Mouse (Mus musculus) retina, adult 2 months (tissue): ENCODE measurements around the gene Inpp5a.

Source experiments
- DNase-seq: peaks from one replicate; pipeline ENCODE4 v3.0.0-alpha.2; 2012; ENCODE audit warnings: low read depth, low spot score

Gene Inpp5a

GRCm38 (mm10) chr7:139439922-139440895 is 51.3 kb downstream of the Inpp5a start:
- DNase-seq, result no peak

DNA sequence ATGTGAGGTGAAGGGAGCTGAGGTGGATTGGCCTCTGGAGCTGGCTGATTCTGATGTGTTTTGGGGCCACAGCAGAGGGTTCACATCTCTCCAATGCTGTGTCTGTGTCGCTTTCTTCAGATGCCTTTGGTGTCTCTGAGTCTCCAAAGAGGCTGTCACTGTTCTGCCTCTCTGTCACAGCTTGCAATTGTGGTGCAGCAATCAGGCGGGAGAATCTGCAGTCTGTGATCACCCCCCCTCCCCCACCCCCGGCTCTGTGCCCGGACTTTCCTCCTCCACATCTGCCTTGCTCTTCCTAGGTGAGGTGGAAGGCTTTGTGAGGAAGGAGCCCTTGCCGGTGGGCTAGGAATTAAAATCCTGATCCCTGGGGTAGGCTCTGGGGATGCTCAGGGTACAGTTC is 52.1 kb downstream of the Inpp5a start:
- DNase-seq, result no peak

GRCm38 (mm10) chr7:139441761-139442211 is 52.9 kb downstream of the Inpp5a start:
- no peak for DNase-seq

- DNase-seq, result no peak
These were observed 56.7 kb downstream of the Inpp5a start for GRCm38 (mm10) chr7:139445621-139446020.

DNA sequence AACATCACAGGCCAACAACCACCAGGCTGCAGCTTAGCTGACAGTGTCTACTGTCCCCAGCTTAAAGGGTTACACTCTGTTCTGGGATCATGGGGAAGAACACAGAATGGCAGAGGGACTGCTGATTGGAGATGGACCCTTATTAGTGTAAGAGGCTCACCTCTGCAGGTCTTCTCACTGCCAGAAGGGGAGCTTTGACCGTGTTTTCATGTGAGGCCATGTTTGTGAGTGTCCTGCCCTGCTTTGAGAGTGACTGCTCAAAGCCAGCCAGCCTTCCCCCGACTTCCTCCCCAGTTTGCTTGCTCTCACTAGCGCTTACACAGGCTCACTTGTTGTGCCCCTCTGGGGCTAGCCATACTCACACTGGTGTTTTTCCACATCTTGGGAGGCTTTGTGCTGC is 58.5 kb downstream of the Inpp5a start:
- DNase-seq, result no peak

DNA sequence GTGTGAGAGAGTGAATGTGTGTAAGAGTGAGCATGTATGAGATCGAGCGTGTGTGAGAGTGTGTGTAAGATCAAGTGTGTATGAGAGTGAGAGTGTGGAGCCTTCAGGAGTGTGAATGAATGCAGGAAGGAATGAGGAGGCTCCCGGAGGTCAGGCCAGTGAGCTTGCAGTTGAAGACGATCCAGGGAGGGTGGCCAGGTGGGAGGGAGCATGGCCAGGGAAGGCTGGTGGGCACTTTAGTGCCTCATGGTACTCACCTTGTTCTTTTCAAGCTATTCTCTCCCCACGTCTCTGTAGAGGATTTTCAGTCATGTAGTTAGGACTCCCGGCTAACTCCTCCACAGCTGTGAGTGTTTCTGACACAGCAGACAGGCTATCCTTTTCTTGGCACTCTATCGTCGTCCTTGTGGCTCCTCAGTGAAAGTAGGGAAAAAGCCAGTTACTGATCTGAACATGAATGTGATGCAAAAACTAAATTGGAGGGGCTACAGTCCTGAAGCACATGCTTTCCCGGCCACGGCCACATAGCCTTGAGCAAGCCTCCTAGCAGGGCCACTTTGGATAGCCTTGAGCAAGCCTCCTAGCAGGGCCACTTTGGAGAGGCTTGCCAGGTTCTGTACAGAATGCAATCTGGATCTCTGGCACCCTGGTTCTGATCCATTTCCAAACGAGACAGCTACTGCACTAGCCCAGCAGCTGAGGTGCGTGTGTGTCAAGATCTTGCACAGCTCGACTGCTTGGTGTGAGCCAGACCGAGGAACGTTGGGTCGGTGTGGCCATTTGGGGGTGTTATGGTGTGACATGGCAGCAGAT is 61.5 kb downstream of the Inpp5a start:
- DNase-seq, result no peak

- DNase-seq, result no peak
These were observed 62.8 kb downstream of the Inpp5a start for GRCm38 (mm10) chr7:139451711-139452110.

GRCm38 (mm10) chr7:139452199-139452598 is 63.3 kb downstream of the Inpp5a start:
- no peak for DNase-seq

DNA sequence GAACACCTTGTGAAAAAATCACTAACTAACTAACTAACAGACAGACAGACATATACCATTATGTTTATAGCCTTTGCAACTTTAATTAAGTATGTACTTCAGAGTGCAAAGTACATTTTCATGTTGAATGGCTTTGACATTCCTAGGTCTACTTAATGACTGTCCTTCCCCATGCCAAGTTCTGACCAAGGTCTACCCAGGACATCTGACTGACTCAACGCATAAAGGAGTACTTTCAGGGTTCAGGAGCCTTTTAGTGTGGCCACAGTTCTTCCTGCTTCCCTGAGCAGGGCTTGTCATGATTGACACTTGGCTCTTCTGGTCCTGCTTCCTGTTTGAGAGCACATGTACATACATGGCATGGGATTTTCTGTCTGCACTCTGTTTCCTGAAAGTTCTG is 64.3 kb downstream of the Inpp5a start:
- DNase-seq, result no peak

- no peak for DNase-seq
These were observed 65.4 kb downstream of the Inpp5a start for GRCm38 (mm10) chr7:139454285-139454684.

GRCm38 (mm10) chr7:139456759-139457158 is 67.8 kb downstream of the Inpp5a start:
- no peak for DNase-seq

GRCm38 (mm10) chr7:139461344-139461743 is 72.4 kb downstream of the Inpp5a start:
- no peak for DNase-seq

DNA sequence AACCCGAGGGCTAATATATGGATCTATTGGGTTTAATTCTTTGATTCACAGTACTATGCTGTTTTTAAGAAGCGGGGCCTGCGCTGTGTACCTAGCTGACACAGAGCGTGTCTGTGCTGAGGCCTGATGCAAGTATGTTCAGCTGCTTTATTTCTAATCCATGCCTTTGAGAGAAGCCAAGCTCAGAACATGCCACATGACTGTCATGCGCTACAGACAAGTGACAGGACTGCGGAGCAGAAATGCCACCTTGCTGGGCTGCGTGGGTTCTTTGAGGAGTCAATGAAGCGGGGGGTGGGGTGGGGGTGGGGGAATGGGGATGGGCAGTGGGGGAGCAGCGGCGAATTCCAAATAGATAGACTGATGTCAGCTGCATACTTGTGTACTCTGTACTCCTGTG is 73.2 kb downstream of the Inpp5a start:
- no peak for DNase-seq

DNA sequence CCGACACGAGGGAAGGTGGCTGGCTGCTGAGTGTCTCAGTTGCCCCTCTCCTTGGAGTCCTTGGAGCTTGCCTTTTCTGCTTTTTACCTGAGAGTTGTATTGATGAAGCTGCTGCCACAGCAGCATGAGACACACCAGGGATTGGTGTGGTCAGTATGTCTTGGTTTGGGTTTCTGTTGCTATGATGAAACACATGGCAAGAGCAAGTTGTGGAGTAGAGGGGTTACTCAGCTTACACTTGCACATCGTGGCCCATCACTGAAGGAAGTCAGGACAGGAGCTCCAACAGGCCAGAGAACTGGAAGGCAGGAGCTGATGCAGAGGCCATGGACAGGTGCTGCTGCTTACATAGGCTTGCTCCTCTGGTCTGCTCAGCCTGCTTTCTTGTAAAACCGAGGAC is 76.6 kb downstream of the Inpp5a start:
- DNase-seq, result no peak

DNA sequence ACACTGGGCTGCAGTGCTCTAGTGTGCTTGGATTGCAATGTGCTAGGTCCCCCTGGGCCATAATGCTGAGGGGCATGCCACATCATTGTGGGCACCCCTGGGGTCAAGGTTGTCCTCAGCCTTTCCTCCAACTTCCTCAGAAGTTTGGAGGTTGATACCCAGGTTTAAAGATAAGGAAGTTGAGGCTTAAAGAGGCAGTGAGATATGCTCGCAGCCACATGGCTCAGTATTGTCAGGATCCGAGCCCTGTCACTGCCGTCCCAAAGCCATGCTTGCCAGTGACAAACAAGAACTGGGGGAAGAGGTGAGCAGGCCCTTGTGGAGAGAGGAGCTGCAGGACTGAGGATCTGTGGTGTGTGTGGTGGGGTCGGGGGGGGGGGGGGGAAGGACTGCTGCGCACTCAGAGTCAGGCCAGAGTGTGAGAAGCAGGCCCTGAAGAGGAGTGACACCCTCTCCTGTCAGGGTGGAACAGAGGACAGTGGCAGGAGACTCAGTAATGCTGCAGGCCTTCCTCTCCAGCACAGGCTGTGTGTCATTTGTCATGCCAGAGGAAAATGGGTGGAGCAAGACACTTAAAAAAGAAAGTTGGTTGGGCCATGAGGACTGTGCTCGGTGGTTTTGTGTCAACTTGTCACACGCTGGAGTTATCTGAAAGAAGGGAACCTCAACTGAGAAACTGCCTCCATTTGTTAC is 77.7 kb downstream of the Inpp5a start:
- no peak for DNase-seq

- DNase-seq, result no peak
These were observed 78.4 kb downstream of the Inpp5a start for GRCm38 (mm10) chr7:139467177-139467895.

GRCm38 (mm10) chr7:139467896-139468279 is 79.0 kb downstream of the Inpp5a start:
- no peak for DNase-seq

GRCm38 (mm10) chr7:139468440-139468839 is 79.5 kb downstream of the Inpp5a start:
- no peak for DNase-seq

- no peak for DNase-seq
These were observed 80.5 kb downstream of the Inpp5a start for GRCm38 (mm10) chr7:139469457-139469856.

- DNase-seq, result no peak
These were observed 81.6 kb downstream of the Inpp5a start for GRCm38 (mm10) chr7:139470481-139470880.

- no peak for DNase-seq
These were observed 83.1 kb downstream of the Inpp5a start for GRCm38 (mm10) chr7:139472052-139472451.
